Mouse (Mus musculus): ENCODE results near the gene Ephx4. TPM values are rescaled to one million over a fixed set of nuclear protein-coding genes. Genes with fewer than 3 reads are reported as not detected.

Gene Ephx4
- total and polyA plus RNA-seq, 3 experiments: 0.81 TPM; not detected in 2

GRCm38 (mm10) chr5:107437464-107438281, 35.1 kb downstream of the Ephx4 start, which contains the start of gene Btbd8 (continued):
- TF ChIP-seq MYC (IDR thresholded peaks at IDR 0.05; ENCODE audit: low read depth, low read length) (no peak; the same call in none of the 2 replicates), HCFC1 (IDR thresholded peaks at IDR 0.05; ENCODE audit: low read depth, low read length) (peak; percentile 90), ETS1 (conservative IDR thresholded peaks at IDR 0.05; ENCODE audit: low read depth, low read length) (no peak), TBP (conservative IDR thresholded peaks at IDR 0.05; ENCODE audit: low read depth, low read length) (peak; percentile 75; the same call in 1 of the 2 replicates), JUND (conservative IDR thresholded peaks at IDR 0.05; ENCODE audit: low read depth, low read length) (no peak), CHD1 (IDR thresholded peaks at IDR 0.05; ENCODE audit: low read depth, low read length) (0 out of 2 replicates have a peak, but pooled peaks have one; percentile 4), NELFE (IDR thresholded peaks at IDR 0.05; ENCODE audit: low read depth, low read length) (peak; percentile 67)

- dilution Hi-C loops (cut with MboI; ENCODE audit: extremely low pct_ligation_motif_present, extremely low pct_unique_long_range_greater_than_20kb, low sequenced_read_pairs) (no loop called here), in situ Hi-C loops (cut with MboI; ENCODE audit: low pct_ligation_motif_present, low pct_unique_long_range_greater_than_20kb, low sequenced_read_pairs) (no loop called here)
- Histone ChIP-seq H3K9ac (ENCODE audit: insufficient read depth, low read depth) (peak overlapping the region; percentile 75), H3K4me2 (ENCODE audit: insufficient read depth, low read depth, poor library complexity, severe bottlenecking) (peak overlapping the region; percentile 75), H3K4me3 (replicated peaks in 1 of 3; ENCODE audit: low read depth in 2 of 3, low read length in 2 of 3, poor library complexity in 1 of 3) (peak overlapping the region; percentile 74 to 80 (median 77)), H3K27me3 (replicated peaks) (no peaks in the 10 kb centered on the region), H3K36me3 (replicated peaks in 1 of 2; ENCODE audit: control insufficient read depth in 1 of 2, insufficient read depth in 1 of 2, low read length in 1 of 2) (peaks cover 0 to 2% of the 10 kb centered on the region in 2 experiments), H3K4me1 (ENCODE audit: control insufficient read depth in 1 of 2, insufficient read depth in 2 of 2) (peaks cover 8 to 35% of the 10 kb centered on the region in 2 experiments; a peak in 3 of 4 replicates), H3K27ac (ENCODE audit: insufficient read depth, low read depth) (peak overlapping the region; percentile 66; the same call in 1 of the 2 replicates), H3K79me2 (replicated peaks; ENCODE audit: control insufficient read depth, extremely low read depth, insufficient read depth, poor library complexity, severe bottlenecking) (no peaks in the 10 kb centered on the region), H3K9me3 (replicated peaks; ENCODE audit: low read length) (no peaks in the 10 kb centered on the region)
- peak; percentile 11 for DNase-seq (ENCODE audit: extremely low read depth)
- 0 out of 2 replicates have a peak, but pooled peaks have one; percentile 16 for TF ChIP-seq MAX (IDR thresholded peaks at IDR 0.05; ENCODE audit: low read length)
- TF ChIP-seq PAX5 (IDR thresholded peaks at IDR 0.05; ENCODE audit: low read length): no peak
- no peak for TF ChIP-seq ZMIZ1 (IDR thresholded peaks at IDR 0.05; ENCODE audit: low read depth, low read length)
Measured at GRCm38 (mm10) chr5:107438353-107438752, 35.8 kb downstream of the Ephx4 start.

- in situ Hi-C loops (cut with MboI; ENCODE audit: low pct_ligation_motif_present, low pct_unique_long_range_greater_than_20kb, low sequenced_read_pairs): no loop called here
- H3K27me3 ChIP-seq (replicated peaks): no peaks in the 10 kb centered on the region
- no peak for DNase-seq (ENCODE audit: extremely low read depth)
- H3K4me1 ChIP-seq (ENCODE audit: control insufficient read depth in 1 of 2, insufficient read depth in 2 of 2): peaks cover 5 to 24% of the 10 kb centered on the region in 2 experiments; a peak in 3 of 4 replicates
- TF ChIP-seq E2F4 (IDR thresholded peaks at IDR 0.05; ENCODE audit: insufficient replicate concordance, low read depth, low read length) (no peak), IRF4 (IDR thresholded peaks at IDR 0.05; ENCODE audit: low read depth, low read length) (no peak), JUND (conservative IDR thresholded peaks at IDR 0.05; ENCODE audit: low read depth, low read length) (no peak)
- dilution Hi-C loops (cut with MboI; ENCODE audit: extremely low pct_ligation_motif_present, extremely low pct_unique_long_range_greater_than_20kb, low sequenced_read_pairs): no loop called here
- H3K9ac ChIP-seq (ENCODE audit: insufficient read depth, low read depth): no peak overlapping the region; the same call in 1 of the 2 replicates
- no peak overlapping the region for H3K4me2 ChIP-seq (ENCODE audit: insufficient read depth, low read depth, poor library complexity, severe bottlenecking)
- no peaks in the 10 kb centered on the region for H3K9me3 ChIP-seq (replicated peaks; ENCODE audit: low read length)
- no peak overlapping the region for H3K27ac ChIP-seq (ENCODE audit: insufficient read depth, low read depth)
- H3K36me3 ChIP-seq (replicated peaks in 1 of 2; ENCODE audit: control insufficient read depth in 1 of 2, insufficient read depth in 1 of 2, low read length in 1 of 2): peaks cover 0 to 9% of the 10 kb centered on the region in 2 experiments
- no peaks in the 10 kb centered on the region for H3K79me2 ChIP-seq (replicated peaks; ENCODE audit: control insufficient read depth, extremely low read depth, insufficient read depth, poor library complexity, severe bottlenecking)
- H3K4me3 ChIP-seq (replicated peaks in 1 of 3; ENCODE audit: low read depth in 2 of 3, low read length in 2 of 3, poor library complexity in 1 of 3): no peak overlapping the region
Measured at GRCm38 (mm10) chr5:107441881-107442280, 39.3 kb downstream of the Ephx4 start.

Data from CH12.LX (cell line).